Mouse (Mus musculus) C2C12 (cell line): ENCODE results near the gene Pde1b.

Source experiments
- CTCF ChIP-seq: IDR thresholded peaks from one replicate; pipeline ENCODE4 v1.5.1; 2011; ENCODE audit not compliant: control insufficient read depth, insufficient read depth, insufficient read length
- MAX ChIP-seq: IDR thresholded peaks from one replicate; pipeline ENCODE4 v1.6.1; 2011; ENCODE audit warnings: mild to moderate bottlenecking, control low read depth
- MYOD1 ChIP-seq: IDR thresholded peaks from one replicate; pipeline ENCODE4 v1.6.1; 2011; ENCODE audit warnings: low read depth; ENCODE audit not compliant: control insufficient read depth, insufficient read length
- USF1 ChIP-seq: IDR thresholded peaks from one replicate; pipeline ENCODE4 v1.6.1; 2011; ENCODE audit warnings: low read depth, mild to moderate bottlenecking, control low read depth, moderate library complexity

GRCm38 (mm10) chr15:103540646-103541045 is 37.8 kb downstream of the Pde1b start:
- TF ChIP-seq CTCF (no peak), MYOD1 (no peak), USF1 (no peak), MAX (no peak)
